In genomic region chr7:38189136-38189982, GRCm38 (mm10) we compare ENCODE assay signal across 8 mouse cellular contexts. TPM values are rescaled to one million over a fixed set of nuclear protein-coding genes. Genes with fewer than 3 reads are reported as not detected.
DNase-seq lines count a peak whose midpoint lies in the region; ATAC-seq and TF ChIP-seq lines count a peak whose summit lies in the region.

No protein-coding gene starts in this region.

- no peak overlapping the region for H3K9ac ChIP-seq in lung, embryonic 15.5 days
- no peak overlapping the region for H3K9ac ChIP-seq in stomach, postnatal 0 days (ENCODE audit: low read length)

- TF ChIP-seq EP300 in stomach, postnatal 0 days (optimal IDR thresholded peaks at IDR 0.05): no peak

- H3K27ac ChIP-seq in lung, embryonic 15.5 days: 0 out of 2 replicates have a peak overlapping the region, but pooled peaks have one; percentile 13
- no peak overlapping the region; the same call in 1 of the 2 replicates for H3K27ac ChIP-seq in stomach, postnatal 0 days (replicated peaks)

- DNase-seq in lung, adult 18-20 months: peak; percentile 42 to 47
- no peak for DNase-seq in lung, postnatal 10 days
- peak; percentile 59 for DNase-seq in brain, adult 2 months (ENCODE audit: low read depth, low spot score)
- DNase-seq in stomach, postnatal 0 days (ENCODE audit: low spot score): no peak
- DNase-seq in layer of hippocampus, adult 8-10 months (ENCODE audit: low spot score in 2 of 2): no peak
- DNase-seq in embryo, embryonic 10 days (ENCODE audit: low spot score): no peak
- DNase-seq in adrenal gland, postnatal 36 days: no peak

- WGBS in lung, embryonic 15.5 days: 72% methylated on average over 15 of the region's 15 CpGs
- 68% methylated on average over 15 of the region's 15 CpGs for WGBS in stomach, postnatal 0 days

- no peak for TF ChIP-seq CTCF in stomach, postnatal 0 days (IDR thresholded peaks at IDR 0.05; ENCODE audit: low read depth)

- no peaks in the 10 kb centered on the region for H3K27me3 ChIP-seq in lung, embryonic 15.5 days
- H3K27me3 ChIP-seq in stomach, postnatal 0 days (ENCODE audit: control insufficient read depth, insufficient read depth, low read length): no peaks in the 10 kb centered on the region

- H3K4me3 ChIP-seq in lung, embryonic 15.5 days: no peak overlapping the region
- no peak overlapping the region for H3K4me3 ChIP-seq in stomach, postnatal 0 days (ENCODE audit: low read depth, low read length)

- ATAC-seq in lung, embryonic 15.5 days (ENCODE audit: borderline replicate concordance, extremely low read depth, low FRiP score, low TSS enrichment): no peak
- 0 out of 2 replicates have a peak, but pooled peaks have one; percentile 50 for ATAC-seq in stomach, postnatal 0 days (ENCODE audit: low FRiP score, low TSS enrichment)

- H3K4me2 ChIP-seq in lung, embryonic 15.5 days: no peak overlapping the region
- no peak overlapping the region for H3K4me2 ChIP-seq in stomach, postnatal 0 days (replicated peaks; ENCODE audit: low read depth)

- H3K36me3 ChIP-seq in lung, embryonic 15.5 days: no peaks in the 10 kb centered on the region
- no peaks in the 10 kb centered on the region for H3K36me3 ChIP-seq in stomach, postnatal 0 days (ENCODE audit: control insufficient read depth, insufficient read depth, low read length)

- H3K4me1 ChIP-seq in lung, embryonic 15.5 days: peaks cover 2% of the 10 kb centered on the region
- H3K4me1 ChIP-seq in stomach, postnatal 0 days (replicated peaks; ENCODE audit: control insufficient read depth, insufficient read depth): no peaks in the 10 kb centered on the region

- H3K9me3 ChIP-seq in lung, embryonic 15.5 days: no peaks in the 10 kb centered on the region
- H3K9me3 ChIP-seq in stomach, postnatal 0 days (ENCODE audit: control insufficient read depth, low read length): no peaks in the 10 kb centered on the region

RNA-seq across cellular contexts. Expression of gene 1600014C10Rik, which starts 6.3 kb away (rescaled TPM):
- 16.0 and 19.0 TPM in 2 replicates for polyA plus RNA-seq in lung, embryonic 15.5 days (2015; fragmentation: Nextera tagmentation; extraction: Ambion mirVana)
- polyA plus RNA-seq in stomach, postnatal 0 days (2015; fragmentation: Nextera tagmentation; extraction: Ambion mirVana): 9.6 and 10.3 TPM in 2 replicates
- total RNA-seq in layer of hippocampus, adult 8-10 months (2022): 10 to 100 TPM; 24.6 to 30.9 (median 28.9) TPM
- total RNA-seq in adrenal gland, postnatal 36 days (2021): 10 to 100 TPM; 34.2 to 43.7 TPM

RNA-seq across cellular contexts. Expression of gene Plekhf1, which starts 38.5 kb away (rescaled TPM):
- 5.5 TPM in 2 replicates for polyA plus RNA-seq in lung, embryonic 15.5 days (2015; fragmentation: Nextera tagmentation; extraction: Ambion mirVana)
- polyA plus RNA-seq in stomach, postnatal 0 days (2015; fragmentation: Nextera tagmentation; extraction: Ambion mirVana): 1.9 and 2.0 TPM in 2 replicates
- total RNA-seq in layer of hippocampus, adult 8-10 months (2022): 1 to 10 TPM; 1.3 to 2.8 (median 2.5) TPM
- 1 to 10 TPM; 2.6 to 4.2 TPM for total RNA-seq in adrenal gland, postnatal 36 days (2021)

Comparison
In these comparisons a context has a peak if more than half of its experiments do, and no peak if none do; other contexts are left out.
1. DNase-seq: peak in lung, adult 18-20 months (2 of 2) and brain, adult 2 months (single experiment); none in lung, postnatal 10 days (single experiment), stomach, postnatal 0 days (single experiment), layer of hippocampus, adult 8-10 months (0 of 2), embryo, embryonic 10 days (single experiment) and adrenal gland, postnatal 36 days (0 of 2).